Mouse (Mus musculus) heart, postnatal 25 days (tissue): Measurements from ENCODE around the gene Cacna2d4. TPM values are rescaled to one million over a fixed set of nuclear protein-coding genes. Genes with fewer than 3 reads are reported as not detected.

ENCODE experiments used
- total RNA-seq, 2 experiments: library from RNA; stranded (reverse); gene quantifications; 2 replicates each; pipeline ENCODE4 v1.2.3; 2021

Cacna2d4 gene
- total RNA-seq, 2 experiments from 2014 or later, result not detected

Other genes starting within 250 kb of the Cacna2d4 start
- gene Dcp1b, start 61.3 kb upstream of the Cacna2d4 start, total RNA-seq, result 1 to 10 TPM; 2.6 to 3.3 TPM
- 100 to 1,000 TPM; 182 to 191 TPM for gene Cacna1c, start 40.1 kb upstream of the Cacna2d4 start, total RNA-seq
- under 1 TPM; 0.10 to 0.28 TPM for gene Lrtm2, start 94.2 kb downstream of the Cacna2d4 start, total RNA-seq
- 10 to 100 TPM; 56.1 to 58.0 TPM for gene Adipor2, start 181.2 kb downstream of the Cacna2d4 start, total RNA-seq
- 10 to 100 TPM; 15.4 to 15.6 TPM for gene Fbxl14, start 243.1 kb downstream of the Cacna2d4 start, total RNA-seq